Mouse (Mus musculus): ENCODE measurements around the gene Sult2a8. TPM values are rescaled to one million over a fixed set of nuclear protein-coding genes. Genes with fewer than 3 reads are reported as not detected.
"Not testable (repeated sequence)": the region's sequence is repeated elsewhere in the genome, so short reads cannot be mapped to it uniquely, and the experiment has no call there.

Gene Sult2a8
- polyA plus RNA-seq (2012; rRNA removed) = not detected in 2 replicates

GRCm38 (mm10) chr7:14446534-14446933 is at the start of gene Sult2a8:
Sult2a8 (minus strand) TSS chr7:14446769.
- DNase-seq (ENCODE audit: low read depth) = no peak
- TF ChIP-seq POLR2A (IDR thresholded peaks at IDR 0.05; ENCODE audit: borderline replicate concordance, extremely low read depth, insufficient read depth, insufficient read length, poor library complexity, severe bottlenecking) (no peak), CTCF (IDR thresholded peaks at IDR 0.05; ENCODE audit: borderline replicate concordance, extremely low read depth, insufficient read depth, insufficient read length) (no peak)

- no peak for DNase-seq (ENCODE audit: low read depth)
- no peak for TF ChIP-seq CTCF (IDR thresholded peaks at IDR 0.05; ENCODE audit: borderline replicate concordance, extremely low read depth, insufficient read depth, insufficient read length)
- no peak for TF ChIP-seq POLR2A (IDR thresholded peaks at IDR 0.05; ENCODE audit: borderline replicate concordance, extremely low read depth, insufficient read depth, insufficient read length, poor library complexity, severe bottlenecking)
Measured at GRCm38 (mm10) chr7:14494130-14494529, 47.6 kb upstream of the Sult2a8 start, which contains the start of gene Sult2a7. Sult2a7 (minus strand) TSS chr7:14494230.

- TF ChIP-seq CTCF (IDR thresholded peaks at IDR 0.05; ENCODE audit: borderline replicate concordance, extremely low read depth, insufficient read depth, insufficient read length) (no peak), POLR2A (IDR thresholded peaks at IDR 0.05; ENCODE audit: borderline replicate concordance, extremely low read depth, insufficient read depth, insufficient read length, poor library complexity, severe bottlenecking) (no peak)
- DNase-seq (ENCODE audit: low read depth) = no peak
Measured at GRCm38 (mm10) chr7:14492886-14493285, 46.3 kb upstream of the Sult2a8 start.

GRCm38 (mm10) chr7:14439581-14439980 is 7.0 kb downstream of the Sult2a8 start:
- TF ChIP-seq POLR2A (IDR thresholded peaks at IDR 0.05; ENCODE audit: borderline replicate concordance, extremely low read depth, insufficient read depth, insufficient read length, poor library complexity, severe bottlenecking) = no peak
- no peak for TF ChIP-seq CTCF (IDR thresholded peaks at IDR 0.05; ENCODE audit: borderline replicate concordance, extremely low read depth, insufficient read depth, insufficient read length)
- DNase-seq (ENCODE audit: low read depth) = no peak

- TF ChIP-seq POLR2A (IDR thresholded peaks at IDR 0.05; ENCODE audit: borderline replicate concordance, extremely low read depth, insufficient read depth, insufficient read length, poor library complexity, severe bottlenecking) (no peak), CTCF (IDR thresholded peaks at IDR 0.05; ENCODE audit: borderline replicate concordance, extremely low read depth, insufficient read depth, insufficient read length) (no peak)
- no peak for DNase-seq (ENCODE audit: low read depth)
Measured at GRCm38 (mm10) chr7:14438484-14438883, 8.1 kb downstream of the Sult2a8 start.

GRCm38 (mm10) chr7:14438029-14438428 is 8.5 kb downstream of the Sult2a8 start:
- no peak for DNase-seq (ENCODE audit: low read depth)

GRCm38 (mm10) chr7:14399363-14399762 is 47.2 kb downstream of the Sult2a8 start:
- DNase-seq (ENCODE audit: low read depth) = not testable (repeated sequence)

More at GRCm38 (mm10) chr7:14438029-14438428, 8.5 kb downstream of the Sult2a8 start:
- TF ChIP-seq CTCF (IDR thresholded peaks at IDR 0.05; ENCODE audit: borderline replicate concordance, extremely low read depth, insufficient read depth, insufficient read length) (no peak), POLR2A (IDR thresholded peaks at IDR 0.05; ENCODE audit: borderline replicate concordance, extremely low read depth, insufficient read depth, insufficient read length, poor library complexity, severe bottlenecking) (no peak)

GRCm38 (mm10) chr7:14396462-14396861 is 50.1 kb downstream of the Sult2a8 start:
- TF ChIP-seq CTCF (IDR thresholded peaks at IDR 0.05; ENCODE audit: borderline replicate concordance, extremely low read depth, insufficient read depth, insufficient read length) (no peak), POLR2A (IDR thresholded peaks at IDR 0.05; ENCODE audit: borderline replicate concordance, extremely low read depth, insufficient read depth, insufficient read length, poor library complexity, severe bottlenecking) (no peak)
- DNase-seq (ENCODE audit: low read depth) = no peak

Other genes starting within 250 kb of the Sult2a8 start
- not detected in 2 replicates for gene Sult2a6, start 191.9 kb downstream of the Sult2a8 start, polyA plus RNA-seq (2012; rRNA removed)
- gene Obox8, start 113.2 kb downstream of the Sult2a8 start, polyA plus RNA-seq (2012; rRNA removed) = not detected in 2 replicates
- not detected in 2 replicates for gene Sult2a7, start 47.5 kb upstream of the Sult2a8 start, polyA plus RNA-seq (2012; rRNA removed)
- gene Vmn1r90, start 116.7 kb upstream of the Sult2a8 start, polyA plus RNA-seq (2012; rRNA removed) = 1.2 and 1.6 TPM in 2 replicates
- gene Obox7, start 212.7 kb upstream of the Sult2a8 start, polyA plus RNA-seq (2012; rRNA removed) = not detected in 2 replicates